Mouse (Mus musculus): ENCODE measurements around the gene Mrln. TPM values are rescaled to one million over a fixed set of nuclear protein-coding genes. Genes with fewer than 3 reads are reported as not detected.

The Mrln gene
- polyA plus RNA-seq, 1 experiment from 2014 or later = not detected

DNA sequence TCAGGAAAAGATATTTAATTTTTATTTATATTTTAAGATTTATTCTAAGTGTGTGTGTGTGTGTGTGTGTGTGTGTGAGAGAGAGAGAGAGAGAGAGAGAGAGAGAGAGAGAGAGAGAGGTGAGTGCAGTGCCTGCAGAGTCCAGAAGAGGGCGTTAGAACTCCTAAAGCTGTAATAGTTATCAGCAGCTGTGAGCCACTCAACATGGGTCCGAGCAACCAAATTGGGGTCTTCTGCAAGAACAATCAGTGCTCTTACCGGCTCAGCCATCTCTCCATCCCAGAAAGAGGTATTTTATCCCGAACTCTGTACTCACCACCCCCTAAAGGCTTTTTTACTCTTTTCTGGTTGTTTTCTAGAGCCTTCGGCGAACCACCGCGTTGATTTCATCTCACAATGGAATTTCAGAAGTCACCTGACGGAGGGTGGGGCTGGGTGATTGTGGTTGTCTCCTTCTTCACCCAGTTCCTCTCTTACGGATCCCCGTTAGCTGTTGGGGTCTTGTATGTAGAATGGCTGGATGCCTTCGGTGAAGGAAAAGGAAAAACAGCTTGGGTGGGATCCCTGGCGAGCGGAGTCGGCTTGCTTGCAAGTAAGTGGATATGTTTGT is 51.2 kb downstream of the Mrln start:
- Histone ChIP-seq H3K4me1 (ENCODE audit: control insufficient read depth, insufficient read depth, low read length) (no peaks in the 10 kb centered on the region), H3K9ac (ENCODE audit: low read depth, low read length) (no peak overlapping the region), H3K36me3 (ENCODE audit: control insufficient read depth, insufficient read depth, low read length) (no peaks in the 10 kb centered on the region), H3K27ac (ENCODE audit: low read length) (no peak overlapping the region), H3K4me3 (ENCODE audit: low read depth, low read length) (no peak overlapping the region), H3K9me3 (replicated peaks; ENCODE audit: control insufficient read depth, low read length, poor library complexity, severe bottlenecking) (no peaks in the 10 kb centered on the region), H3K4me2 (ENCODE audit: low read length) (no peak overlapping the region), H3K27me3 (ENCODE audit: control insufficient read depth, insufficient read depth, low read depth, low read length) (no peaks in the 10 kb centered on the region)
- no peak for ATAC-seq
- WGBS = 92% methylated on average over 15 of the region's 15 CpGs

DNA sequence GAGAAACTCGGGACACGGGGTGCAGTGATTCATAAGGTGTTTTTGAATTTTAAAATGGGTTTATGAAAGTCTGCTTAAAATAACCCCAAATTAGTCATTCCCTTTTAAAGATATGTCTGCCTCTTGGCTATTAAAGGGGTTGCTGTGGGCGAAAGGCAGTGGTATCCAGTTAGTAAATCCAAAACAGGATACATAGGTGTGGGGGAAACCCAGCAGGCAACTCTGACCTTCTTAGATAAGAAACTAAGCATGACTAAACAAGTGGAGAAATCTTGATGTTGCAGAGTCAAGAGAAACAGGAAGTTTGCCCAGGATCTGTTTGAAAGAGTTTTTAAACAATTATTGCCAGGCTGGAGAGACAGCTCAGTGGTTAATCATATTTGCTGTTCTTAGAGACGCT is 52.6 kb downstream of the Mrln start:
- no peak overlapping the region for H3K27ac ChIP-seq (ENCODE audit: low read length)
- H3K4me2 ChIP-seq (ENCODE audit: low read length) = no peak overlapping the region
- WGBS = 90% methylated on average over 4 of the region's 4 CpGs
- H3K36me3 ChIP-seq (ENCODE audit: control insufficient read depth, insufficient read depth, low read length) = no peaks in the 10 kb centered on the region
- no peaks in the 10 kb centered on the region for H3K27me3 ChIP-seq (ENCODE audit: control insufficient read depth, insufficient read depth, low read depth, low read length)
- no peak for ATAC-seq
- H3K9ac ChIP-seq (ENCODE audit: low read depth, low read length) = no peak overlapping the region
- no peaks in the 10 kb centered on the region for H3K4me1 ChIP-seq (ENCODE audit: control insufficient read depth, insufficient read depth, low read length)
- no peak overlapping the region for H3K4me3 ChIP-seq (ENCODE audit: low read depth, low read length)
- no peaks in the 10 kb centered on the region for H3K9me3 ChIP-seq (replicated peaks; ENCODE audit: control insufficient read depth, low read length, poor library complexity, severe bottlenecking)

DNA sequence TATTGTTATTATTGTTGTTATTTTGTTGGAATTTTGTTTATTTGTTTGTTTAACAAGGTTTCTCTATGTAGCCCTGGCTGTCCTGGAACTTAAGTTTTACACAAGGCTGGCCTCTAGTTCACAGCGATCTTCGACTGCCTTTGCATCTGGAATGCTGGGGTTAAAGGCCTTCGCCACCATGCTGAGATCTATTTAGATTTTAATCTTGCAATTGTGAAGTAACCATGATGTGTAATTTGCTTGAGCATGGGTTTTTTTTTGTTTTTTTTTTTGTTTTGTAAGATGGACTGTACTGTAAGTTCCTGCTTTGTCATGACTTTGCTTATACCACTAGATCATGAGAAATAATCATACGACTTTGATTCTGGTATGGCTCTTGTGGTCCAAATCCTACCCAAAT is 56.4 kb downstream of the Mrln start:
- ATAC-seq = no peak

DNA sequence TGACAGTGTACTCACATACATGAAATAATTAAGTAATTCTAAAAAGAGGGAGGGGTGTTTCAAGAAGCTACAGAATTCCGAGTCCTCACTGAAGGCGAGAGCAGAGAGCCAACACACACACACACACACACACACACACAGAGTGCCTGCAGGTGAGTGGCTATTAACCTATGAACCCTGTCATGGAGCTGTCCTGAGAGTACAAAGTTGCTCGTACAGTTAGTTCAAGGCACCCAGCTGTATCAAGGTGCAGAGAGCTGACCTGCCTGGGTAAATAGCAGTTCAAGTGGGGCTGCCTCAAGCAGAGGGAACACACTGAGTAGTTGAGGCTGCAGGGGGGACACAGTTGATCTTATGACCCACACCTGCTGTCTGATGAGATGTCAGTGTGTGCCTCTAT is 57.6 kb downstream of the Mrln start:
- Histone ChIP-seq H3K9ac (ENCODE audit: low read depth, low read length) (no peak overlapping the region), H3K27ac (ENCODE audit: low read length) (no peak overlapping the region), H3K4me2 (ENCODE audit: low read length) (no peak overlapping the region), H3K27me3 (ENCODE audit: control insufficient read depth, insufficient read depth, low read depth, low read length) (no peaks in the 10 kb centered on the region), H3K4me1 (ENCODE audit: control insufficient read depth, insufficient read depth, low read length) (no peaks in the 10 kb centered on the region), H3K36me3 (ENCODE audit: control insufficient read depth, insufficient read depth, low read length) (no peaks in the 10 kb centered on the region), H3K4me3 (ENCODE audit: low read depth, low read length) (no peak overlapping the region), H3K9me3 (replicated peaks; ENCODE audit: control insufficient read depth, low read length, poor library complexity, severe bottlenecking) (no peaks in the 10 kb centered on the region)
- 86% methylated on average over 3 of the region's 3 CpGs for WGBS
- ATAC-seq = no peak

More for the DNA sequence above, 56.4 kb downstream of the Mrln start:
- WGBS = 42% methylated on average over 4 of the region's 4 CpGs
- no peak overlapping the region for H3K4me2 ChIP-seq (ENCODE audit: low read length)
- H3K9ac ChIP-seq (ENCODE audit: low read depth, low read length) = no peak overlapping the region
- H3K4me1 ChIP-seq (ENCODE audit: control insufficient read depth, insufficient read depth, low read length) = no peaks in the 10 kb centered on the region
- H3K27ac ChIP-seq (ENCODE audit: low read length) = no peak overlapping the region
- H3K4me3 ChIP-seq (ENCODE audit: low read depth, low read length) = no peak overlapping the region
- no peaks in the 10 kb centered on the region for H3K36me3 ChIP-seq (ENCODE audit: control insufficient read depth, insufficient read depth, low read length)
- no peaks in the 10 kb centered on the region for H3K9me3 ChIP-seq (replicated peaks; ENCODE audit: control insufficient read depth, low read length, poor library complexity, severe bottlenecking)
- H3K27me3 ChIP-seq (ENCODE audit: control insufficient read depth, insufficient read depth, low read depth, low read length) = no peaks in the 10 kb centered on the region

DNA sequence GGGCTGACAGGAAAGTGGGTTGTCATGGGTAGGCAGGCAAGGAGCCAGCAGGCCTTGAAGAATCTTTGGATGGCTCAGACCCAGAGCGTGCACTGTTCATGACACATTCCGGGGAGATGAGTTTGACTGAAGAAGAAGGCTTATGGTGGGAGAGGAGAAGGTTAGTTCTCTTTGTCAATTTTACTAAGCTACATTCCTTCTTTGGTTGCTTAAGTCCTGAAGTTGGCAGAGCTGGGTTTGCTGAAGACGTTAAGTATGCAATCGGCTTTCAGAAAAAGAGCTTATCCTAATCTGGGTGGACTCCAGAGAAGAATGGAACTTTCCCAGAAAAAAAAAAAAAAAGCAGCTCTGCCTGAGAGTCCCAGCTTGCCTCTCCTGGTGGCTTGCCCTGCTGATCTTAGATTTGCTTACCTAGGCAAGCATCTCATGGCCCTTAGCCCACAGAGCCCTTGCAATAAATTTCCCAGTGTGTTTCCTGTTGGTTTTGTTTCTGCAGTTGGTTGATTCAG is 59.3 kb downstream of the Mrln start:
- Histone ChIP-seq H3K27ac (ENCODE audit: low read length) (no peak overlapping the region), H3K4me2 (ENCODE audit: low read length) (no peak overlapping the region), H3K36me3 (ENCODE audit: control insufficient read depth, insufficient read depth, low read length) (no peaks in the 10 kb centered on the region), H3K4me3 (ENCODE audit: low read depth, low read length) (no peak overlapping the region), H3K9me3 (replicated peaks; ENCODE audit: control insufficient read depth, low read length, poor library complexity, severe bottlenecking) (no peaks in the 10 kb centered on the region), H3K4me1 (ENCODE audit: control insufficient read depth, insufficient read depth, low read length) (no peaks in the 10 kb centered on the region), H3K27me3 (ENCODE audit: control insufficient read depth, insufficient read depth, low read depth, low read length) (no peaks in the 10 kb centered on the region), H3K9ac (ENCODE audit: low read depth, low read length) (no peak overlapping the region)
- ATAC-seq = no peak
- WGBS = 42% methylated on average over 4 of the region's 4 CpGs

DNA sequence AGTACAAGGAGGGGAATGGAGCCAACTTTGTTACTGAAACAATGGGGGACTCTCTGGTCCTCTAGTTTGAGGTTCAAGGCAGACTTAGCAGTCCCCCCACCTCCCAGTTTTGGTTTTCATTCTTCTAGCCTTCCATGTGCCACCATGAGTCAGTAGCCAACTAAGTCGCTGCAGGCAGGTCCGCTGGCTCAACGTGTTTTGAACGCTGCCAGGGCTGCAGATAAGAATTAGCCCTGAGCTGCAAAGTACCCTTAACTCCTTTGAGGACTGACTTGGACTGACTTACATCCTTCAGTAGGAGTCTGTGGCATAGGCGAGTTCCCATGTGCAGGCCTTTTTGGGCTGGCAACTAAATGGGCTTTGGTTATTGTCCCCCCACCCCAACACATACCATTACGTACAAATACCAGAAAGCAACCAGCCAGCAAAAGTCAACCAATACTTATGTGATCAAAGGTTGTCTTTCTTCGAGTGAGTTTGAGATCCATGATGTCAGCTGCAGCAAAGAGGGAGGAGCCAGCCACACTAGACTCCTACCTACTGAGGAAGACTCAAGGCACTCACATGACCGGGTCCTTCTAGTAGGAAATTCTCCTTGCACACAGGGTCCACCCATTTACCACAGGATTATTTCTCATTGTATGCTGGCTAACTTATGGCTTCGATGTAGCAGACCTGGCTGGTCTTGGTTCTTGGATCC is 60.0 kb downstream of the Mrln start:
- H3K27ac ChIP-seq (ENCODE audit: low read length) = no peak overlapping the region
- no peaks in the 10 kb centered on the region for H3K9me3 ChIP-seq (replicated peaks; ENCODE audit: control insufficient read depth, low read length, poor library complexity, severe bottlenecking)
- no peaks in the 10 kb centered on the region for H3K36me3 ChIP-seq (ENCODE audit: control insufficient read depth, insufficient read depth, low read length)
- no peak overlapping the region for H3K9ac ChIP-seq (ENCODE audit: low read depth, low read length)
- WGBS = 86% methylated on average over 9 of the region's 9 CpGs
- H3K4me3 ChIP-seq (ENCODE audit: low read depth, low read length) = no peak overlapping the region
- no peaks in the 10 kb centered on the region for H3K4me1 ChIP-seq (ENCODE audit: control insufficient read depth, insufficient read depth, low read length)
- no peak for ATAC-seq
- no peaks in the 10 kb centered on the region for H3K27me3 ChIP-seq (ENCODE audit: control insufficient read depth, insufficient read depth, low read depth, low read length)
- H3K4me2 ChIP-seq (ENCODE audit: low read length) = no peak overlapping the region

DNA sequence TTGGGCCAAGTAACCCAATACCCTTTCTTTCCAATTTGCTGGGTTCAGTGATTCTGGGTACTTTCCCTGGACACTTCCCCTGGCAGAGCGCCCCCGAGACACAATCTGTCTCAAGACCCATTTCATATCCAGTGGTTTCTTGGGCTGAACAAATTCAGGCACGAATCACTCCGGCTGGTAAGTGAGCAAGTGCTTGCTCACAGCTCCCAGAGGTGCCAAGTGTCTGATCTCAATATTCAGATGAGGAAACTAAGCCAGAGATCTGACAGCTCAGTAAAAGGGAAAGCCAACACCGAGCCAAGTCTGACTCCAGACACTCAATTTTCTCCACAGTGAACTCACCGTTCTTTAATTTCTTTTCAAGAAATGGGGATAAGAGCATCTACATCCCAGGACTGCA is 62.0 kb downstream of the Mrln start:
- Histone ChIP-seq H3K27me3 (ENCODE audit: control insufficient read depth, insufficient read depth, low read depth, low read length) (no peaks in the 10 kb centered on the region), H3K4me3 (ENCODE audit: low read depth, low read length) (no peak overlapping the region), H3K4me1 (ENCODE audit: control insufficient read depth, insufficient read depth, low read length) (no peaks in the 10 kb centered on the region), H3K4me2 (ENCODE audit: low read length) (no peak overlapping the region), H3K9ac (ENCODE audit: low read depth, low read length) (no peak overlapping the region), H3K27ac (ENCODE audit: low read length) (no peak overlapping the region), H3K36me3 (ENCODE audit: control insufficient read depth, insufficient read depth, low read length) (no peaks in the 10 kb centered on the region), H3K9me3 (replicated peaks; ENCODE audit: control insufficient read depth, low read length, poor library complexity, severe bottlenecking) (no peaks in the 10 kb centered on the region)
- WGBS = 81% methylated on average over 6 of the region's 6 CpGs
- ATAC-seq = no peak

DNA sequence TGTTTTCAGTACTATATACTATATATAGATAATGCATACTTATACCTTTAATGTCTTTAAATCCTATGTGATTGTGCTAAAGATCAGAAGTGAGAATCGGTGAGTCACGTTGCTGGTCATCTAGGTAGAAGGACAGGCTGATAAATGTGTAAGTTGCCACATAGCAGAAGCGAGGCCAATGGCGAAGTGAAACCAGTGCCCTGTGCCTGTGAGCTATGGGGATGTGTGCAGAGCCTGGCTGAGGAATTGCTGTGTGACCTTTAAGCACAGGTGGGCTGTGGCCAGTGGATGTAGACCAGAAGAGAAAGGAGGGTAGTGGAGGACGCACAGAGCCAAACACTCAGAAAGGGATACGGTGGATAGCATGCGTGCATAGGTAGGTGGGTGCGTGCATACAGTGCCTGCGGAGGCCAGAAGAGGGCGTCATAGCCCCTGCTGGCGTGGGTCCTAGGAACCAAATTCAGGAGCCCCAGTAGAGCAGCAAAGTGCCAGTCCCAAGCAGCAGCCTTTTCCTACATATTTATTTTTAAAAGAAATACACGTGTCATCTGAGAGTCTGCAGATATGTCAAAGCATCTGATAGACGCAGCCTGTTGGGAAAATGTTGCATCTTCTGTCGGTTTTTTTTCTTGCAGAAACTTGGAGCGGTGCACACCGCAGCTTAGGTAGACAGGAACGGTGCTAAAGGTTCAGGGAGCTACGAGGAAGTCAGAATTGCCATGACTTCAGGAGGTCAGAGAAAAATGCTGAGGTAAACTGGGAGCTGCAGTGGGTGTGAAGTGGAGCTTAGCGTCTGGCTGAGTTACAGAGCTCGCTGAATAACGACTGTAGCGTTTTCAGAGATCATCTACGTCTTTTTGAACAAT is 64.3 kb downstream of the Mrln start:
- WGBS = 74% methylated on average over 23 of the region's 23 CpGs
- Histone ChIP-seq H3K4me3 (ENCODE audit: low read depth, low read length) (no peak overlapping the region), H3K27ac (ENCODE audit: low read length) (no peak overlapping the region), H3K9ac (ENCODE audit: low read depth, low read length) (no peak overlapping the region), H3K27me3 (ENCODE audit: control insufficient read depth, insufficient read depth, low read depth, low read length) (no peaks in the 10 kb centered on the region), H3K4me1 (ENCODE audit: control insufficient read depth, insufficient read depth, low read length) (no peaks in the 10 kb centered on the region), H3K4me2 (ENCODE audit: low read length) (no peak overlapping the region), H3K36me3 (ENCODE audit: control insufficient read depth, insufficient read depth, low read length) (no peaks in the 10 kb centered on the region), H3K9me3 (replicated peaks; ENCODE audit: control insufficient read depth, low read length, poor library complexity, severe bottlenecking) (no peaks in the 10 kb centered on the region)
- ATAC-seq = no peak

All from midbrain, embryonic 16.5 days (tissue).